Mouse (Mus musculus) lung, embryonic 15.5 days (tissue): ENCODE measurements around the gene Sord. TPM values are rescaled to one million over a fixed set of nuclear protein-coding genes. Genes with fewer than 3 reads are reported as not detected.

Experiments
- ATAC-seq: fragments of 200-750 bp; cut with Nextera tagmentation; 2 replicates; pipeline ENCODE4 v1.8.0; 2017; ENCODE audit warnings: moderate number of reproducible peaks, borderline replicate concordance; ENCODE audit not compliant: low FRiP score, low TSS enrichment; ENCODE audit errors: extremely low read depth
- H3K27ac ChIP-seq: fragments of 300-500 bp; sonication (generic); 2 replicates; pipeline ENCODE4 v1.5.1; 2015; ENCODE audit warnings: moderate library complexity, mild to moderate bottlenecking, inconsistent platforms
- H3K27me3 ChIP-seq: fragments of 300-500 bp; sonication (generic); 2 replicates; pipeline ENCODE4 v1.6.1; 2015; ENCODE audit warnings: inconsistent platforms
- H3K36me3 ChIP-seq: fragments of 300-500 bp; sonication (generic); 2 replicates; pipeline ENCODE4 v1.6.1; 2015; ENCODE audit warnings: inconsistent platforms
- H3K4me1 ChIP-seq: fragments of 300-500 bp; sonication (generic); 2 replicates; pipeline ENCODE4 v1.6.1; 2015; ENCODE audit warnings: inconsistent platforms
- H3K4me2 ChIP-seq: fragments of 300-500 bp; sonication (generic); 2 replicates; pipeline ENCODE4 v1.6.1; 2015; ENCODE audit warnings: inconsistent platforms, mild to moderate bottlenecking, moderate library complexity
- H3K4me3 ChIP-seq: fragments of 300-500 bp; sonication (generic); 2 replicates; pipeline ENCODE4 v1.5.1; 2015; ENCODE audit warnings: mild to moderate bottlenecking, inconsistent platforms
- H3K9ac ChIP-seq: fragments of 300-500 bp; sonication (generic); 2 replicates; pipeline ENCODE4 v1.6.1; 2015; ENCODE audit warnings: inconsistent platforms
- H3K9me3 ChIP-seq: fragments of 300-500 bp; sonication (generic); 2 replicates; pipeline ENCODE4 v1.6.1; 2016; ENCODE audit warnings: inconsistent platforms
- WGBS: fragments of 180-500 bp; shearing (Covaris S2); methylation state at CpG from one replicate; pipeline ENCODE4 v1.1.7; 2015; 5-methylcytosine and 5-hydroxymethylcytosine counted together
- polyA plus RNA-seq: library from polyadenylated mRNA; unstranded; fragments of >200 nt; fragmentation: Nextera tagmentation; extraction: Ambion mirVana; gene quantifications from 2 replicates; pipeline ENCODE4 v1.2.1, GENCODE M21; 2015

Gene Sord
- polyA plus RNA-seq, 1 experiment from 2014 or later: 21.7 TPM

- Histone ChIP-seq H3K9me3 (no peaks in the 10 kb centered on the region), H3K4me2 (peak within 1 kb of the TSS; percentile 47), H3K36me3 (no peaks in the 10 kb centered on the region), H3K4me1 (peaks cover 27% of the 10 kb centered on the region), H3K4me3 (peak within 1 kb of the TSS; percentile 19), H3K9ac (no peak within 1 kb of the TSS), H3K27ac (no peak within 1 kb of the TSS), H3K27me3 (peaks cover 99% of the 10 kb centered on the region)
- ATAC-seq: no peak
- 5% methylated on average over 13 of the region's 13 CpGs for WGBS
These were observed 63.5 kb downstream of the Sord start, which contains the start of gene Duox2 for GRCm38 (mm10) chr2:122298096-122298499. Gene Duox2, minus strand, starts transcription at chr2:122298449.

- 2% methylated on average over 43 of the region's 43 CpGs for WGBS
- H3K9ac ChIP-seq: no peak within 1 kb of the TSS
- peaks cover 27% of the 10 kb centered on the region for H3K4me1 ChIP-seq
These were observed 64.3 kb downstream of the Sord start, which contains the start of gene Duoxa2 for GRCm38 (mm10) chr2:122298596-122299490. Gene Duoxa2, plus strand, starts transcription at chr2:122298900.

GRCm38 (mm10) chr2:122299911-122300655 is 65.5 kb downstream of the Sord start:
- Histone ChIP-seq H3K36me3 (no peaks in the 10 kb centered on the region), H3K4me1 (peaks cover 27% of the 10 kb centered on the region), H3K4me3 (no peak overlapping the region), H3K27me3 (peaks cover 97% of the 10 kb centered on the region), H3K9ac (no peak overlapping the region), H3K9me3 (no peaks in the 10 kb centered on the region), H3K4me2 (no peak overlapping the region), H3K27ac (no peak overlapping the region)
- ATAC-seq: no peak
- whole genome bisulfite sequencing: 12% methylated on average over 14 of the region's 14 CpGs

More at GRCm38 (mm10) chr2:122298596-122299490, 64.3 kb downstream of the Sord start, which contains the start of gene Duoxa2:
- ATAC-seq: no peak
- H3K36me3 ChIP-seq: no peaks in the 10 kb centered on the region
- H3K27ac ChIP-seq: no peak within 1 kb of the TSS
- no peaks in the 10 kb centered on the region for H3K9me3 ChIP-seq
- H3K4me3 ChIP-seq: peak within 1 kb of the TSS; percentile 19
- H3K27me3 ChIP-seq: peaks cover 99% of the 10 kb centered on the region
- peak within 1 kb of the TSS; percentile 47 for H3K4me2 ChIP-seq

- no peak overlapping the region for H3K4me3 ChIP-seq
- H3K4me2 ChIP-seq: no peak overlapping the region
- no peak for ATAC-seq
- WGBS: 7% methylated on average over 14 of the region's 14 CpGs
- H3K9me3 ChIP-seq: no peaks in the 10 kb centered on the region
- no peak overlapping the region for H3K9ac ChIP-seq
- no peaks in the 10 kb centered on the region for H3K36me3 ChIP-seq
- peaks cover 27% of the 10 kb centered on the region for H3K4me1 ChIP-seq
- peaks cover 92% of the 10 kb centered on the region for H3K27me3 ChIP-seq
- no peak overlapping the region for H3K27ac ChIP-seq
These were observed 66.1 kb downstream of the Sord start for GRCm38 (mm10) chr2:122300656-122301020.

- peaks cover 27% of the 10 kb centered on the region for H3K4me1 ChIP-seq
- peak overlapping the region; percentile 59 for H3K4me2 ChIP-seq
- WGBS: 1% methylated on average over 48 of the region's 48 CpGs
- peak overlapping the region; percentile 36 for H3K4me3 ChIP-seq
- no peak overlapping the region for H3K27ac ChIP-seq
- peak; percentile 36; the same call in 1 of the 2 replicates for ATAC-seq
- H3K9ac ChIP-seq: peak overlapping the region; percentile 13; the same call in 1 of the 2 replicates
- H3K27me3 ChIP-seq: peaks cover 90% of the 10 kb centered on the region
- H3K36me3 ChIP-seq: no peaks in the 10 kb centered on the region
- H3K9me3 ChIP-seq: no peaks in the 10 kb centered on the region
These were observed 66.8 kb downstream of the Sord start for GRCm38 (mm10) chr2:122301081-122301920.

- H3K27ac ChIP-seq: no peak overlapping the region
- no peaks in the 10 kb centered on the region for H3K36me3 ChIP-seq
- peaks cover 91% of the 10 kb centered on the region for H3K27me3 ChIP-seq
- H3K4me2 ChIP-seq: peak overlapping the region; percentile 59
- H3K4me1 ChIP-seq: peaks cover 27% of the 10 kb centered on the region
- H3K9me3 ChIP-seq: no peaks in the 10 kb centered on the region
- WGBS: 8% methylated on average over 23 of the region's 23 CpGs
- peak overlapping the region; percentile 36 for H3K4me3 ChIP-seq
- no peak for ATAC-seq
- H3K9ac ChIP-seq: 0 out of 2 replicates have a peak overlapping the region, but pooled peaks have one; percentile 13
These were observed 67.5 kb downstream of the Sord start for GRCm38 (mm10) chr2:122301921-122302573.

- ATAC-seq: no peak
- H3K27me3 ChIP-seq: peaks cover 89% of the 10 kb centered on the region
- 10% methylated on average over 9 of the region's 9 CpGs for WGBS
These were observed 68.2 kb downstream of the Sord start for GRCm38 (mm10) chr2:122302574-122303241.

GRCm38 (mm10) chr2:122304544-122304943 is 70.0 kb downstream of the Sord start:
- 82% methylated on average over 6 of the region's 6 CpGs for WGBS

More at GRCm38 (mm10) chr2:122302574-122303241, 68.2 kb downstream of the Sord start:
- H3K4me3 ChIP-seq: no peak overlapping the region
- no peaks in the 10 kb centered on the region for H3K9me3 ChIP-seq
- no peaks in the 10 kb centered on the region for H3K36me3 ChIP-seq
- no peak overlapping the region for H3K9ac ChIP-seq
- H3K27ac ChIP-seq: no peak overlapping the region
- H3K4me1 ChIP-seq: peaks cover 25% of the 10 kb centered on the region
- no peak overlapping the region for H3K4me2 ChIP-seq

GRCm38 (mm10) chr2:122305097-122305892 is 70.7 kb downstream of the Sord start:
- Histone ChIP-seq H3K27ac (no peak overlapping the region), H3K9me3 (no peaks in the 10 kb centered on the region), H3K9ac (no peak overlapping the region), H3K36me3 (no peaks in the 10 kb centered on the region), H3K4me1 (peaks cover 13% of the 10 kb centered on the region), H3K27me3 (peaks cover 78% of the 10 kb centered on the region), H3K4me2 (no peak overlapping the region), H3K4me3 (no peak overlapping the region)
- ATAC-seq: no peak
- WGBS: 81% methylated on average over 16 of the region's 16 CpGs

More at GRCm38 (mm10) chr2:122304544-122304943, 70.0 kb downstream of the Sord start:
- H3K9ac ChIP-seq: no peak overlapping the region
- ATAC-seq: no peak
- no peak overlapping the region for H3K4me3 ChIP-seq
- H3K36me3 ChIP-seq: no peaks in the 10 kb centered on the region
- H3K27ac ChIP-seq: no peak overlapping the region
- H3K4me1 ChIP-seq: peaks cover 13% of the 10 kb centered on the region
- no peak overlapping the region for H3K4me2 ChIP-seq
- no peaks in the 10 kb centered on the region for H3K9me3 ChIP-seq
- peaks cover 84% of the 10 kb centered on the region for H3K27me3 ChIP-seq

- H3K36me3 ChIP-seq: no peaks in the 10 kb centered on the region
- no peaks in the 10 kb centered on the region for H3K9me3 ChIP-seq
- peaks cover 9% of the 10 kb centered on the region for H3K4me1 ChIP-seq
- no peak overlapping the region for H3K4me2 ChIP-seq
- 34% methylated on average over 4 of the region's 4 CpGs for WGBS
- peaks cover 78% of the 10 kb centered on the region for H3K27me3 ChIP-seq
- H3K27ac ChIP-seq: no peak overlapping the region
- no peak for ATAC-seq
- no peak overlapping the region for H3K4me3 ChIP-seq
- H3K9ac ChIP-seq: no peak overlapping the region
These were observed 71.6 kb downstream of the Sord start for GRCm38 (mm10) chr2:122306184-122306583.
